Mouse (Mus musculus) erythroid progenitor cell, adult 5-6 weeks (primary cell): ENCODE measurements around the gene Morn3. TPM values are rescaled to one million over a fixed set of nuclear protein-coding genes. Genes with fewer than 3 reads are reported as not detected.

ENCODE experiments used
- ATAC-seq: replicated peaks from 2 replicates; pipeline ENCODE4 v1.8.0; 2016; ENCODE audit warnings: moderate number of reproducible peaks, mild to moderate bottlenecking, moderate TSS enrichment, inconsistent platforms; ENCODE audit not compliant: poor library complexity, low FRiP score, severe bottlenecking
- total RNA-seq, 2 experiments: library from RNA; stranded (forward) in 1 of 2; stranded (reverse) in 1 of 2; fragments of 150-400 nt in 1 of 2; fragments of 186-747, 209-891 nt in 1 of 2; gene quantifications; 2 replicates each; pipeline versions ENCODE4 v1.2.3 to v1.2.4; 2015 to 2017; ENCODE audit warnings: low replicate concordance in 2 of 2

The Morn3 gene
- total RNA-seq, 2 experiments from 2014 or later, result not detected

- no peak for ATAC-seq
Observed at GRCm38 (mm10) chr5:123027436-123027835, 19.4 kb downstream of the Morn3 start.

- ATAC-seq, result no peak
Observed at GRCm38 (mm10) chr5:123026414-123026813, 20.4 kb downstream of the Morn3 start.

GRCm38 (mm10) chr5:123024965-123025573 lies 21.7 kb downstream of the Morn3 start:
- ATAC-seq, result no peak

- no peak for ATAC-seq
Observed at GRCm38 (mm10) chr5:123024312-123024711, 22.5 kb downstream of the Morn3 start.

- ATAC-seq, result no peak
Observed at GRCm38 (mm10) chr5:123023049-123023448, 23.8 kb downstream of the Morn3 start.

GRCm38 (mm10) chr5:123021438-123021837 lies 25.4 kb downstream of the Morn3 start:
- ATAC-seq, result no peak

GRCm38 (mm10) chr5:123020426-123020825 lies 26.4 kb downstream of the Morn3 start:
- no peak for ATAC-seq

GRCm38 (mm10) chr5:123019336-123020016 lies 27.3 kb downstream of the Morn3 start:
- ATAC-seq, result no peak

- ATAC-seq, result no peak
Observed at GRCm38 (mm10) chr5:123017504-123017903, 29.3 kb downstream of the Morn3 start.

GRCm38 (mm10) chr5:123015915-123016314 lies 30.9 kb downstream of the Morn3 start:
- ATAC-seq, result no peak

- ATAC-seq, result peak; percentile 91
Observed at GRCm38 (mm10) chr5:123014753-123015701, 31.8 kb downstream of the Morn3 start, which contains the start of gene Orai1. Orai1 (plus strand) TSS chr5:123015074.

- peak; percentile 39; the same call in 1 of the 2 replicates for ATAC-seq
Observed at GRCm38 (mm10) chr5:123013599-123014315, 33.1 kb downstream of the Morn3 start.

GRCm38 (mm10) chr5:123011705-123012104 lies 35.1 kb downstream of the Morn3 start:
- no peak for ATAC-seq

GRCm38 (mm10) chr5:123010806-123011205 lies 36.0 kb downstream of the Morn3 start:
- no peak for ATAC-seq

- ATAC-seq, result no peak
Observed at GRCm38 (mm10) chr5:123009873-123010272, 36.9 kb downstream of the Morn3 start.

GRCm38 (mm10) chr5:123008877-123009493 lies 37.8 kb downstream of the Morn3 start:
- no peak for ATAC-seq

- no peak for ATAC-seq
Observed at GRCm38 (mm10) chr5:123005716-123006592, 40.9 kb downstream of the Morn3 start.

GRCm38 (mm10) chr5:123000901-123001300 lies 45.9 kb downstream of the Morn3 start:
- ATAC-seq, result no peak
